Mouse (Mus musculus) G1E (cell line): Measurements from ENCODE around the gene Inf2. TPM values are rescaled to one million over a fixed set of nuclear protein-coding genes. Genes with fewer than 3 reads are reported as not detected.

Experiments
- ATAC-seq: 2 replicates; pipeline ENCODE4 v1.8.0; 2016; ENCODE audit warnings: mild to moderate bottlenecking; ENCODE audit not compliant: insufficient number of reproducible peaks, poor library complexity, low FRiP score, severe bottlenecking; ENCODE audit errors: extremely low read depth
- DNase-seq: peaks from one replicate; pipeline ENCODE4 v3.0.0; 2012; ENCODE audit warnings: low spot score
- H3K27me3 ChIP-seq: 2 replicates; pipeline ENCODE4 v1.6.1; 2012; ENCODE audit warnings: mild to moderate bottlenecking, low read length, inconsistent platforms; ENCODE audit not compliant: insufficient read depth
- H3K36me3 ChIP-seq: replicated peaks from 2 replicates; pipeline ENCODE3; 2012; ENCODE audit warnings: mild to moderate bottlenecking, inconsistent platforms
- H3K4me1 ChIP-seq: 2 replicates; pipeline ENCODE4 v1.6.1; 2012; ENCODE audit warnings: low read depth, low read length, inconsistent platforms, mixed read lengths; ENCODE audit not compliant: insufficient read depth
- H3K4me3 ChIP-seq: 2 replicates; pipeline ENCODE4 v1.5.1; 2012; ENCODE audit warnings: low read depth, mild to moderate bottlenecking, inconsistent platforms, low read length, moderate library complexity, mixed read lengths
- H3K9me3 ChIP-seq: replicated peaks from 2 replicates; pipeline ENCODE4 v1.6.1; 2012; ENCODE audit warnings: inconsistent platforms
- CTCF ChIP-seq: IDR thresholded peaks from 2 replicates; pipeline ENCODE4 v1.5.1; 2012; ENCODE audit warnings: low read depth, low read length, inconsistent platforms, mixed read lengths
- GATA1 ChIP-seq: IDR thresholded peaks from 2 replicates; pipeline ENCODE4 v1.6.1; 2012; ENCODE audit warnings: borderline replicate concordance, low read length, inconsistent platforms, mixed read lengths
- GATA2 ChIP-seq: IDR thresholded peaks from 2 replicates; pipeline ENCODE4 v1.6.1; 2012; ENCODE audit warnings: low read depth, low read length, inconsistent platforms, borderline replicate concordance
- POLR2AphosphoS5 ChIP-seq: IDR thresholded peaks from 2 replicates; pipeline ENCODE4 v1.6.1; 2012; ENCODE audit warnings: low read depth, low read length, inconsistent platforms; ENCODE audit not compliant: insufficient replicate concordance
- TAL1 ChIP-seq: conservative IDR thresholded peaks from 2 replicates; pipeline ENCODE4 v1.6.1; 2012; ENCODE audit warnings: low read depth, low read length, inconsistent platforms, mixed read lengths
- polyA plus RNA-seq: library from polyadenylated mRNA; stranded (reverse); fragments of >175 nt; gene quantifications from 2 replicates; pipeline ENCODE4 v1.2.3, GENCODE M21; 2012
- total RNA-seq, 2 experiments: library from RNA; stranded (forward) in 1 of 2; stranded (reverse) in 1 of 2; fragments of 200-1000 nt in 1 of 2; fragments of >200 nt in 1 of 2; fragmentation: Nextera tagmentation in 1 of 2; gene quantifications; 2 replicates each; pipeline ENCODE4 v1.2.3; 2014 to 2017

Gene Inf2
- 4.2 and 5.4 TPM in 2 replicates for total RNA-seq (2014; fragmentation: Nextera tagmentation)
- total RNA-seq (2017): 2.3 and 2.5 TPM in 2 replicates
- 26.0 and 29.5 TPM in 2 replicates for polyA plus RNA-seq

- Histone ChIP-seq H3K9me3 (no peaks in the 10 kb centered on the region), H3K36me3 (peaks cover 32% of the 10 kb centered on the region), H3K4me1 (peaks cover 67% of the 10 kb centered on the region), H3K27me3 (peaks cover 69% of the 10 kb centered on the region), H3K4me3 (peak within 1 kb of the TSS; percentile 73)
- TF ChIP-seq TAL1 (peak; percentile 50), GATA2 (no peak), GATA1 (no peak), POLR2AphosphoS5 (no peak)
- ATAC-seq: peak; percentile 67
- DNase-seq: peak; percentile 78
Observed at GRCm38 (mm10) chr12:112588426-112589256, at the start of gene Inf2. Gene Inf2 (plus strand): TSS chr12:112588784.

GRCm38 (mm10) chr12:112539466-112539965 lies 49.1 kb upstream of the Inf2 start:
- Histone ChIP-seq H3K9me3 (no peaks in the 10 kb centered on the region), H3K4me1 (peaks cover 3% of the 10 kb centered on the region), H3K4me3 (no peak overlapping the region), H3K27me3 (peaks cover 4% of the 10 kb centered on the region), H3K36me3 (no peaks in the 10 kb centered on the region)
- ATAC-seq: no peak
- TF ChIP-seq GATA2 (no peak), CTCF (no peak), POLR2AphosphoS5 (no peak), TAL1 (no peak), GATA1 (no peak)
- DNase-seq: no peak

- Histone ChIP-seq H3K27me3 (peaks cover 3% of the 10 kb centered on the region), H3K4me3 (no peak overlapping the region; the same call in 1 of the 2 replicates), H3K4me1 (peaks cover under 1% of the 10 kb centered on the region; the same call in 1 of the 2 replicates), H3K9me3 (no peaks in the 10 kb centered on the region), H3K36me3 (no peaks in the 10 kb centered on the region)
- no peak for TF ChIP-seq CTCF
- no peak for TF ChIP-seq TAL1
- no peak for TF ChIP-seq GATA2
- TF ChIP-seq GATA1: no peak
- no peak for TF ChIP-seq POLR2AphosphoS5
- DNase-seq (no peak), ATAC-seq (no peak)
Observed at GRCm38 (mm10) chr12:112540321-112540720, 48.3 kb upstream of the Inf2 start.

- H3K9me3 ChIP-seq: no peaks in the 10 kb centered on the region; the same call in 1 of the 2 replicates
- H3K4me1 ChIP-seq: no peaks in the 10 kb centered on the region; the same call in 1 of the 2 replicates
- TF ChIP-seq CTCF: no peak
- no peak for TF ChIP-seq TAL1
- no peak for TF ChIP-seq GATA2
- TF ChIP-seq POLR2AphosphoS5: no peak
- TF ChIP-seq GATA1: no peak
- H3K36me3 ChIP-seq: no peaks in the 10 kb centered on the region
- DNase-seq (no peak), ATAC-seq (no peak)
- no peak overlapping the region for H3K4me3 ChIP-seq
- peaks cover 3% of the 10 kb centered on the region for H3K27me3 ChIP-seq
Observed at GRCm38 (mm10) chr12:112541483-112542091, 47.0 kb upstream of the Inf2 start.

GRCm38 (mm10) chr12:112542257-112542919 lies 46.2 kb upstream of the Inf2 start:
- no peak for ATAC-seq
- TF ChIP-seq CTCF (no peak), POLR2AphosphoS5 (no peak), TAL1 (no peak), GATA1 (no peak), GATA2 (no peak)
- Histone ChIP-seq H3K36me3 (no peaks in the 10 kb centered on the region), H3K4me3 (no peak overlapping the region), H3K9me3 (no peaks in the 10 kb centered on the region; the same call in 1 of the 2 replicates), H3K27me3 (peaks cover 3% of the 10 kb centered on the region), H3K4me1 (no peaks in the 10 kb centered on the region; the same call in 1 of the 2 replicates)
- no peak for DNase-seq
